Mouse (Mus musculus): Measurements from ENCODE around the gene S100b.

- no peak for TF ChIP-seq POLR2A (IDR thresholded peaks at IDR 0.05; ENCODE audit: borderline replicate concordance, extremely low read depth, low read depth, low read length)
- TF ChIP-seq CTCF (IDR thresholded peaks at IDR 0.05; ENCODE audit: insufficient read depth, low read length), result 0 out of 2 replicates have a peak, but pooled peaks have one; percentile 13
Observed at GRCm38 (mm10) chr10:76239401-76239800, 14.3 kb upstream of the S100b start.

Measured in lung, adult 2 months (tissue).